Mouse (Mus musculus) embryo, embryonic 10 days (tissue): ENCODE results near the gene Lmo1.
"Not testable (repeated sequence)": the region's sequence is repeated elsewhere in the genome, so short reads cannot be mapped to it uniquely, and the experiment has no call there.

Source experiments
- DNase-seq: peaks from one replicate; pipeline ENCODE4 v3.0.0-alpha.2; 2015; ENCODE audit warnings: low spot score

Lmo1 gene

GRCm38 (mm10) chr7:109104894-109105293, 70.1 kb downstream of the Lmo1 start:
- peak; percentile 1 for DNase-seq

- DNase-seq, result no peak
Measured at GRCm38 (mm10) chr7:109101167-109101566, 73.8 kb downstream of the Lmo1 start.

- DNase-seq, result peak; percentile 82
Measured at GRCm38 (mm10) chr7:109098145-109099018, 76.6 kb downstream of the Lmo1 start.

- no peak for DNase-seq
Measured at GRCm38 (mm10) chr7:109097203-109097602, 77.8 kb downstream of the Lmo1 start.

GRCm38 (mm10) chr7:109096618-109097017, 78.4 kb downstream of the Lmo1 start:
- DNase-seq, result no peak

GRCm38 (mm10) chr7:109094294-109094693, 80.7 kb downstream of the Lmo1 start:
- no peak for DNase-seq

- not testable (repeated sequence) for DNase-seq
Measured at GRCm38 (mm10) chr7:109091316-109091715, 83.7 kb downstream of the Lmo1 start.
